Mouse (Mus musculus): ENCODE measurements around the gene 4930407I10Rik.

GRCm38 (mm10) chr15:82073490-82073889, 14.5 kb downstream of the 4930407I10Rik start:
- TF ChIP-seq GATA1 (IDR thresholded peaks at IDR 0.05; ENCODE audit: low read length), result no peak
- TF ChIP-seq TAL1 (IDR thresholded peaks at IDR 0.05; ENCODE audit: low read length), result no peak

All from erythroblast, embryonic 14.5 days (primary cell).